Mouse (Mus musculus) CD4-positive helper T cell, adult 2 months (primary cell): ENCODE results near the gene 6430548M08Rik.

Experiments used
- DNase-seq: peaks from one replicate; pipeline ENCODE4 v3.0.0-alpha.2; 2012; ENCODE audit warnings: low read depth, missing footprints, low spot score

The 6430548M08Rik gene

GRCm38 (mm10) chr8:120180445-120180970 is 66.6 kb downstream of the 6430548M08Rik start:
- DNase-seq, result no peak

DNA sequence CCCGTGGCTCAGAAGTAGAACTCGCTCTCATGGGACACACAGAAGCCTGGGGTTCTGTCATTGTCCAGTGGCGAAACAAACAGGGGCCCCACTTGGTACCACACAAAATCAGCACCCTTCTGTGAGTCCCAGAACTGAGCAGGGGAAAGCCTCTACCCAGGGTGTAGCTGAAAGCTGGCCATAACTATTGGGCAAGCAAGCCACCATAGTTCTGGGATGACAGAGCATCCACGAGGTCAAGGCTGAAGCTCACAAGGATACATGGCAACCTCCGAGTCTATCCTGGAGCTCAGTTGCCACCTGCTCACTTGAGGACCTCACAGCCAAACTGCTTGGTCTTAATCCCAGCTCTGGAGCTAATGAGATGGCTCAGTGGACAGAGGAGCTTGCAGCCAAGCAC is 67.3 kb downstream of the 6430548M08Rik start:
- DNase-seq, result no peak

DNA sequence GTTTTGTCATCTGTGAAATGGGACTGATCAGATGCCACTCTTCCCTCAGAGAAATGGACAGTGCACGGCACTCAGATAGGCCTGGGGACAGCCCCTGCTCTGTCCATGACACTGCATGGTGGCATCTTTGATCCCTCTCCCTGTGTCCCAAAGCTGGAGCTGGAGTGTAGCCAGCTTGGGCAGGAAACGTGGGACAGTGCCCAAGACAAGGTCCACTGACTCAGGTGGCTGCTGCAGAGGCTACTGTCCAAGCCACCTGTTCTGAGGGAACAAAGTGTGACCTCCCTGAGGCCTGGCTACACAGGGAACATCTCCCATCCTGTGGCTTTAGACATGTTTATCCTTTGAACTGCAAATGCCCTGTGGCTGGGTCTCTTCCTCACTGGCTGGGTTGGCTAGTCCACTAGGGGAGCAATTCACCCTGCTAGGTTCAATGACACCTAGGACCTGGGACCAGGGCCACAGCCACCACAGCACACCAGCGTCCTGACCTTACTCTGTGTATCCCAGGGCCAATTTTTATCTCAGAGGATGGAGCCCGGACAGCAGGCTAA is 68.0 kb downstream of the 6430548M08Rik start:
- no peak for DNase-seq

DNA sequence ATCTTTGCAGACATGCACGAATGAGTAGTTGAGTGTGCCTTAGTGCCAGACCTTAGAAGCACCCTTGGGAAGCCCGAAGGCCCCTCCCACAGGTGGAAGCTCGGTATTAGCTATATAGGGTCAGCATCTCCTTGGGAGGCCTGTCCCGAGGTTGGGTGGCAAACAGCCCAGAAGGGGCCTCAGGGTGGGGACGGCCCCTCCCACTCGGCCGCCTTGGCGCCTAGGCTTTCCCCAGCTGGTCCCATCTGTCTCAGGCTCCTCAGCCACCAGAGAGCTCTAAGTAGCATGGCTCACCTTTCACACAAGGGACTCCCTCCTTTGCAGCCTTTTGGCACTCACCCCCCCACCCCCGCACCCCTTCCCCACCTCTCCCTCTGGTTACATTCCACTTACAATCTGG is 70.4 kb downstream of the 6430548M08Rik start:
- DNase-seq, result no peak

GRCm38 (mm10) chr8:120184850-120185792 is 71.2 kb downstream of the 6430548M08Rik start:
- DNase-seq, result no peak

DNA sequence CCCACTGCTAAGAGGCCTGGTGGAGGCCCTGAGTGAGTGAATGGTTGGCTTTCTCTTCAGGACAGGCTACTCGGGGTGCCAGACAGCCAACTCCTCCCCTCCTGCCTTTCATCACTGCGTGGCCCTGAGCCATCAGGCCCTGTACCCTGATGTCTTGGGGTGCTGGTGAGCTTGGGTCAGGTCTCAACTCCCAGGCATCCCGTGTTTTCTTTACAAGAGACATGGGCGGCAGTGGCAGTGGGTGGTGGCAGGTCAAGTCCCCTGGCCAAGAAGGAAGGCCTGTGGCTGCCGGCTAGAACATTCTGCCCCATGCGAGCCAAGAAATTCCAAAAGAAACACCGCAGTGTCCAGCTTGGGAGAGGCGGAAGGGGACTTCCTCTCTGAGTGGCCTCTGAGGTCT is 72.5 kb downstream of the 6430548M08Rik start:
- DNase-seq, result no peak

- DNase-seq, result no peak
Observed at GRCm38 (mm10) chr8:120188510-120188909, 74.6 kb downstream of the 6430548M08Rik start.

GRCm38 (mm10) chr8:120189440-120189839 is 75.5 kb downstream of the 6430548M08Rik start:
- DNase-seq, result no peak

GRCm38 (mm10) chr8:120190107-120190809 is 76.3 kb downstream of the 6430548M08Rik start:
- no peak for DNase-seq

DNA sequence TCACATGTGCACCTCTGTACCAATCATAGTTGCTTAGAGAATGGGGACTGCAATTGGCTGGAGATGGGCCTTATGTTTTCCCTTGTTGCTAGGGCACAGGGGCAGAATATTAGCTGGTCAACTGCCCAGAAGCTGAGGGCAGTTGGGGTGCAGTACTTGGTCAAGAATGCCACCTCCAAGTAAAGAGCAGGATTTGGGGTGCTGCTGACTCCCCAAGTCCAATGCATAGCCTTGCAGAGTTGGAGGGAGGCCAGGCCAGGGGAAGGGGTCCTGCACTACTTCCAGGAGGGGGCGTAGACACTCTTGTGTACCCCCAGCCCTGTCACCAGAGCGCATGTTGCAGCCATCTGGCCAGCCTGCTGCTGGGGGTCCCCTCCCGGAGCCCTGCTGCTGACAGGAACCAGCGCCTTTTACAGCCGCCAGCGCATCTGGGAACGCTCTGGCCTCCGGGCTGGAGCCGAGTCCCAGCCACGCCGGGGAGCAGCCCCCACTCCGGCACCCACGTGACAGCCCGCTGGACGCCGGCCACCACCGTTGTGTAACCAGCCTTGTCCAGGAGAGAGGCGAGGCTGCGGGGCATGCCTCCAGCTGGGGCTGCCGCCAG is 77.0 kb downstream of the 6430548M08Rik start:
- no peak for DNase-seq

DNA sequence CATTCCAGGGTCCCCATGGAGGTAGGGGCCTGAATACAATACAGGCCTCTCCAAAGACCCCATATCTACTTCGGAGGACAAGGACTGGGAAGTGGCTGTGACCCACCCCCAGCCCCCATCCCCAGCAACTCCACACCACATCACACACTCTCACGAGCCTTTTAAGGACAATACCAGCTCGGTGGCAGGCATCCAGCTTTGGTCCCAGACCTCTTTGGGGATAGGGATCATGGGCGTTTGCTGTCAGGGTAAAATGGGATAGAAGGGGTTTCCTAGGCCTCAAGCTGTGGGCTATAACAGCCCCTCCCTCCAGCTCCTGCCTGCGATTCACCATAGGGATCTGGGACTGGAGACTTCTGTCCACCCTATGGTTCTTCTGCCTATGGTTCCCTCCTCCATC is 77.7 kb downstream of the 6430548M08Rik start:
- DNase-seq, result no peak

- no peak for DNase-seq
Observed at GRCm38 (mm10) chr8:120192118-120192517, 78.2 kb downstream of the 6430548M08Rik start.

- no peak for DNase-seq
Observed at GRCm38 (mm10) chr8:120201351-120201750, 87.4 kb downstream of the 6430548M08Rik start.

- no peak for DNase-seq
Observed at GRCm38 (mm10) chr8:120202546-120202945, 88.6 kb downstream of the 6430548M08Rik start.

- DNase-seq, result no peak
Observed at GRCm38 (mm10) chr8:120204736-120205360, 90.9 kb downstream of the 6430548M08Rik start.

GRCm38 (mm10) chr8:120205916-120206315 is 92.0 kb downstream of the 6430548M08Rik start:
- DNase-seq, result no peak

- no peak for DNase-seq
Observed at GRCm38 (mm10) chr8:120207364-120207763, 93.4 kb downstream of the 6430548M08Rik start.

GRCm38 (mm10) chr8:120208113-120208512 is 94.2 kb downstream of the 6430548M08Rik start:
- DNase-seq, result no peak

- no peak for DNase-seq
Observed at GRCm38 (mm10) chr8:120211345-120211744, 97.4 kb downstream of the 6430548M08Rik start.

DNA sequence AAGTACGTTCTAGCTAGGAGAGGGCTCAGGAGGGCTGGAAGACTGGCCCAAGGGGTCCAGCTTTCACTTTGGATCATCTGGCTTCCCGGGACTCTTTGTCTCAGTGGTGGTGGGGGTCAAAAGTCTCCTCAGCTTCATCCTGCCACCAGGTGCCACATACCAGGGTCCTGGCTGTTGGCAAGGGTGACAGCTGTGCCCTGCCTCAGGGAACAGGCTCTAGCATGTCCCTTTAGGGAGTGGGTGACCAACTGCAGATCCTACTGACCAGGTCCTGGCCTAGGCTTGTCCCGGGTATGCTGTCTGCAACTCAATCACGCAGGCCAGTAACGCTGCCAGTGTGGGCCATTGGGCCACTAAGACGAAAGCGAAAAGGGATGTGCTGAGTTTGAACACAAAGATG is 98.6 kb downstream of the 6430548M08Rik start:
- no peak for DNase-seq

DNA sequence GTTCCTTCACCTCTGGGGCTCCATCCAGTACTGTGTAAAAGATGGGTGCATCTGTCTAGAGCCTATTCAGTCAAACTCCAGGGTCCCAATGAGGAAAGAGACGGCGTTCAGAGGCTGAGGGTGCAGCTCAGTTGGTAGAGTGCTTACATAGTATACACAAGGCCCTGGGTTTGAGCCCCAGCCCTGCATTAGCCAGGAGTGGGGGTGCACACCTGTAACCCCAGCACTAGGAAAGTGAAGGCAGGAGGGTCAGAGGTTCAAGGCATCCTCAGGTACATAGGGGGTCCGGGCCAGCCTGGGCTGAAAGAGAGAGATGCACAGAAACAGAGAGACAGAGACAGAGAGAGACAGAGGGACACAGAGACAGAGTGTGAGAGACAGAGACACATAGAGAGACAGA is 99.3 kb downstream of the 6430548M08Rik start:
- no peak for DNase-seq
